Mouse (Mus musculus) spleen, adult 2 months (tissue): ENCODE measurements around the gene Cebpa.

Experiments
- CTCF ChIP-seq: fragments of 200-500 bp; IDR thresholded peaks from 2 replicates; pipeline ENCODE4 v1.5.1; 2011; ENCODE audit warnings: mild to moderate bottlenecking, inconsistent platforms; ENCODE audit not compliant: insufficient read depth, insufficient read length, insufficient replicate concordance; ENCODE audit errors: extremely low read depth
- POLR2A ChIP-seq: fragments of 200-500 bp; IDR thresholded peaks from 2 replicates; pipeline ENCODE4 v1.6.1; 2011; ENCODE audit warnings: low read depth, low read length, inconsistent platforms

DNA sequence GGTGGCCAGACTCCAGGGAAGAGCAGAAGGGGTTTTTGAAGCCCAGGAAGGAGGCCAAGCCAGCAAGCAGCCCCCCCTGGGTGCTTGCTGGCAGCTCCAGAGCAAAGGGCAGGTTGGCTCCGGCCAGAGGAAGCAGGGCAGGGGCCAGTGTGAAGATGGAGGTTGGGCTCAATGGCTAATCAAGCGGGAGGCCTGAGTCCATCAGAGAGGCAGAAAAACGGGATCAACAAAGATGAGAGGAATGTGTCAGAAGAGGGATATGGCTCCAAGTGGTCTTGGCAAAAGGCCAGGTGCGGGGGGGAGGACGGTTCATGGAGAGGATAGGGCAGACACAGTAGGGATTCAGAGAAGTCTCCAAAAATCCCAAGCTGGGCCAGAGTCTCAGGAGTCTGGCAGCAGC is 22.4 kb downstream of the Cebpa start:
- TF ChIP-seq CTCF (no peak), POLR2A (no peak)
